Mouse (Mus musculus): ENCODE data around the gene Gng8. TPM values are rescaled to one million over a fixed set of nuclear protein-coding genes. Genes with fewer than 3 reads are reported as not detected.

Gene Gng8
- polyA plus RNA-seq, 1 experiment from 2014 or later, result 6.6 TPM

- H3K4me1 ChIP-seq, result peaks cover 45% of the 10 kb centered on the region
- no peaks in the 10 kb centered on the region for H3K27me3 ChIP-seq (ENCODE audit: poor library complexity, severe bottlenecking)
- WGBS, result 66% methylated on average over 6 of the region's 6 CpGs
- H3K4me3 ChIP-seq, result peak overlapping the region; percentile 94
- DNase-seq (ENCODE audit: extremely low spot score, low spot score), result no peak
- peaks cover 51% of the 10 kb centered on the region for H3K36me3 ChIP-seq (replicated peaks)
- H3K9me3 ChIP-seq, result no peaks in the 10 kb centered on the region
- peak overlapping the region; percentile 98 for H3K27ac ChIP-seq
Measured at GRCm38 (mm10) chr7:16921881-16922335, 30.3 kb downstream of the Gng8 start.

- Histone ChIP-seq H3K27me3 (ENCODE audit: poor library complexity, severe bottlenecking) (no peaks in the 10 kb centered on the region), H3K4me1 (peaks cover 45% of the 10 kb centered on the region), H3K4me3 (peak overlapping the region; percentile 94), H3K36me3 (replicated peaks) (peaks cover 45% of the 10 kb centered on the region), H3K9me3 (no peaks in the 10 kb centered on the region), H3K27ac (peak overlapping the region; percentile 98)
- WGBS, result 60% methylated on average over 10 of the region's 10 CpGs
- no peak for DNase-seq (ENCODE audit: extremely low spot score, low spot score)
Measured at GRCm38 (mm10) chr7:16922360-16922973, 30.9 kb downstream of the Gng8 start.

- H3K36me3 ChIP-seq (replicated peaks), result peaks cover 35% of the 10 kb centered on the region
- under 1% methylated on average over 57 of the region's 57 CpGs for WGBS
- H3K27me3 ChIP-seq (ENCODE audit: poor library complexity, severe bottlenecking), result no peaks in the 10 kb centered on the region
- H3K4me1 ChIP-seq, result peaks cover 45% of the 10 kb centered on the region
- DNase-seq (ENCODE audit: extremely low spot score, low spot score), result no peak
- no peaks in the 10 kb centered on the region for H3K9me3 ChIP-seq
- H3K4me3 ChIP-seq, result peak overlapping the region; percentile 94
- H3K27ac ChIP-seq, result peak overlapping the region; percentile 98
Measured at GRCm38 (mm10) chr7:16923283-16924036, 31.9 kb downstream of the Gng8 start.

GRCm38 (mm10) chr7:16924037-16924834 is 32.6 kb downstream of the Gng8 start, which contains the start of gene Calm3:
Calm3 (minus strand) TSS chr7:16924114.
- WGBS, result 1% methylated on average over 64 of the region's 64 CpGs
- Histone ChIP-seq H3K4me3 (peak within 1 kb of the TSS; percentile 94), H3K27me3 (ENCODE audit: poor library complexity, severe bottlenecking) (no peaks in the 10 kb centered on the region), H3K9me3 (no peaks in the 10 kb centered on the region), H3K36me3 (replicated peaks) (peaks cover 28% of the 10 kb centered on the region), H3K27ac (peak within 1 kb of the TSS; percentile 98), H3K4me1 (peaks cover 43% of the 10 kb centered on the region)
- peak; percentile 100 for DNase-seq (ENCODE audit: extremely low spot score, low spot score)

- 49% methylated on average over 2 of the region's 2 CpGs for WGBS
- H3K4me1 ChIP-seq, result peaks cover 14% of the 10 kb centered on the region
Measured at GRCm38 (mm10) chr7:16928341-16928740, 36.8 kb downstream of the Gng8 start.

GRCm38 (mm10) chr7:16930850-16931249 is 39.3 kb downstream of the Gng8 start:
- H3K4me1 ChIP-seq, result peaks cover 14% of the 10 kb centered on the region
- no peaks in the 10 kb centered on the region for H3K9me3 ChIP-seq
- H3K4me3 ChIP-seq, result no peak overlapping the region
- H3K36me3 ChIP-seq (replicated peaks), result no peaks in the 10 kb centered on the region
- 6% methylated on average over 1 of the region's 1 CpGs for WGBS
- no peaks in the 10 kb centered on the region for H3K27me3 ChIP-seq (ENCODE audit: poor library complexity, severe bottlenecking)
- peak; percentile 74 for DNase-seq (ENCODE audit: extremely low spot score, low spot score)
- H3K27ac ChIP-seq, result no peak overlapping the region

More at GRCm38 (mm10) chr7:16928341-16928740, 36.8 kb downstream of the Gng8 start:
- H3K36me3 ChIP-seq (replicated peaks), result no peaks in the 10 kb centered on the region
- H3K27ac ChIP-seq, result no peak overlapping the region
- DNase-seq (ENCODE audit: extremely low spot score, low spot score), result no peak
- no peaks in the 10 kb centered on the region for H3K27me3 ChIP-seq (ENCODE audit: poor library complexity, severe bottlenecking)
- H3K4me3 ChIP-seq, result no peak overlapping the region
- no peaks in the 10 kb centered on the region for H3K9me3 ChIP-seq

GRCm38 (mm10) chr7:16931968-16932627 is 40.5 kb downstream of the Gng8 start:
- 20% methylated on average over 14 of the region's 14 CpGs for WGBS
- Histone ChIP-seq H3K4me1 (peaks cover 14% of the 10 kb centered on the region), H3K9me3 (no peaks in the 10 kb centered on the region), H3K36me3 (replicated peaks) (no peaks in the 10 kb centered on the region), H3K27ac (no peak overlapping the region), H3K27me3 (ENCODE audit: poor library complexity, severe bottlenecking) (no peaks in the 10 kb centered on the region), H3K4me3 (no peak overlapping the region)
- DNase-seq (ENCODE audit: extremely low spot score, low spot score), result peak; percentile 88

- no peak for DNase-seq (ENCODE audit: extremely low spot score, low spot score)
- no peaks in the 10 kb centered on the region for H3K36me3 ChIP-seq (replicated peaks)
- H3K4me3 ChIP-seq, result no peak overlapping the region
- H3K4me1 ChIP-seq, result peaks cover 14% of the 10 kb centered on the region
- WGBS, result 56% methylated on average over 14 of the region's 14 CpGs
- no peaks in the 10 kb centered on the region for H3K9me3 ChIP-seq
- H3K27ac ChIP-seq, result no peak overlapping the region
- H3K27me3 ChIP-seq (ENCODE audit: poor library complexity, severe bottlenecking), result no peaks in the 10 kb centered on the region
Measured at GRCm38 (mm10) chr7:16932704-16933577, 41.4 kb downstream of the Gng8 start.

- H3K4me3 ChIP-seq, result no peak overlapping the region
- H3K27ac ChIP-seq, result no peak overlapping the region
- DNase-seq (ENCODE audit: extremely low spot score, low spot score), result no peak
- H3K9me3 ChIP-seq, result no peaks in the 10 kb centered on the region
- 49% methylated on average over 4 of the region's 4 CpGs for WGBS
- no peaks in the 10 kb centered on the region for H3K36me3 ChIP-seq (replicated peaks)
- peaks cover 33% of the 10 kb centered on the region for H3K4me1 ChIP-seq
- H3K27me3 ChIP-seq (ENCODE audit: poor library complexity, severe bottlenecking), result no peaks in the 10 kb centered on the region
Measured at GRCm38 (mm10) chr7:16937312-16937711, 45.7 kb downstream of the Gng8 start.

- H3K27ac ChIP-seq, result 0 out of 2 replicates have a peak overlapping the region, but pooled peaks have one; percentile 20
- peaks cover 25% of the 10 kb centered on the region for H3K4me1 ChIP-seq
- H3K9me3 ChIP-seq, result no peaks in the 10 kb centered on the region
- no peak overlapping the region for H3K4me3 ChIP-seq
- WGBS, result 75% methylated on average over 17 of the region's 17 CpGs
- peak; percentile 25 for DNase-seq (ENCODE audit: extremely low spot score, low spot score)
- H3K36me3 ChIP-seq (replicated peaks), result no peaks in the 10 kb centered on the region
- no peaks in the 10 kb centered on the region for H3K27me3 ChIP-seq (ENCODE audit: poor library complexity, severe bottlenecking)
Measured at GRCm38 (mm10) chr7:16938117-16938791, 46.7 kb downstream of the Gng8 start.

GRCm38 (mm10) chr7:16940292-16940691 is 48.7 kb downstream of the Gng8 start:
- 0 out of 2 replicates have a peak overlapping the region, but pooled peaks have one; percentile 6 for H3K27ac ChIP-seq
- no peak for DNase-seq (ENCODE audit: extremely low spot score, low spot score)
- H3K27me3 ChIP-seq (ENCODE audit: poor library complexity, severe bottlenecking), result peaks cover 17% of the 10 kb centered on the region
- peaks cover 37% of the 10 kb centered on the region for H3K4me1 ChIP-seq
- 0 out of 2 replicates have a peak, but pooled peaks cover under 1% of the 10 kb centered on the region for H3K9me3 ChIP-seq
- no peaks in the 10 kb centered on the region for H3K36me3 ChIP-seq (replicated peaks)
- WGBS, result 63% methylated on average over 7 of the region's 7 CpGs
- H3K4me3 ChIP-seq, result no peak overlapping the region

Data from forebrain, embryonic 10.5 days (tissue).